Mouse (Mus musculus): Measurements from ENCODE around the gene Ap2s1. TPM values are rescaled to one million over a fixed set of nuclear protein-coding genes. Genes with fewer than 3 reads are reported as not detected.
"Not testable (repeated sequence)": the region's sequence is repeated elsewhere in the genome, so short reads cannot be mapped to it uniquely, and the experiment has no call there.

Ap2s1 gene
- polyA plus RNA-seq, 1 experiment from 2014 or later = 229 TPM

- not testable (repeated sequence) for ATAC-seq (ENCODE audit: insufficient read depth, low FRiP score); H3K9me3 ChIP-seq (replicated peaks; ENCODE audit: control insufficient read depth, low read length); H3K27me3 ChIP-seq (ENCODE audit: control insufficient read depth, insufficient read depth, low read length); H3K4me2 ChIP-seq (ENCODE audit: low read depth, low read length); H3K4me3 ChIP-seq (replicated peaks; ENCODE audit: low read length); H3K27ac ChIP-seq (ENCODE audit: low read length); H3K4me1 ChIP-seq (ENCODE audit: control insufficient read depth, insufficient read depth, low read length); H3K36me3 ChIP-seq (ENCODE audit: control insufficient read depth, insufficient read depth, low read length); H3K9ac ChIP-seq (ENCODE audit: low read length)
- WGBS = 23% methylated on average over 8 of the region's 8 CpGs
Observed at GRCm38 (mm10) chr7:16716456-16717152, 21.6 kb upstream of the Ap2s1 start.

- H3K9ac ChIP-seq (ENCODE audit: low read length) = no peak within 1 kb of the TSS
- ATAC-seq (ENCODE audit: insufficient read depth, low FRiP score) = no peak
- WGBS = 87% methylated on average over 2 of the region's 2 CpGs
- H3K9me3 ChIP-seq (replicated peaks; ENCODE audit: control insufficient read depth, low read length) = no peaks in the 10 kb centered on the region
- H3K36me3 ChIP-seq (ENCODE audit: control insufficient read depth, insufficient read depth, low read length) = no peaks in the 10 kb centered on the region
- no peak within 1 kb of the TSS for H3K4me2 ChIP-seq (ENCODE audit: low read depth, low read length)
- H3K27me3 ChIP-seq (ENCODE audit: control insufficient read depth, insufficient read depth, low read length) = no peaks in the 10 kb centered on the region
- H3K27ac ChIP-seq (ENCODE audit: low read length) = no peak within 1 kb of the TSS
- H3K4me3 ChIP-seq (replicated peaks; ENCODE audit: low read length) = no peak within 1 kb of the TSS
- no peaks in the 10 kb centered on the region; the same call in 1 of the 2 replicates for H3K4me1 ChIP-seq (ENCODE audit: control insufficient read depth, insufficient read depth, low read length)
Observed at GRCm38 (mm10) chr7:16721629-16722028, 16.6 kb upstream of the Ap2s1 start, which contains the start of gene Ceacam9. Gene Ceacam9 (plus strand): TSS chr7:16721929.

- ATAC-seq (ENCODE audit: insufficient read depth, low FRiP score); H3K4me2 ChIP-seq (ENCODE audit: low read depth, low read length); H3K27me3 ChIP-seq (ENCODE audit: control insufficient read depth, insufficient read depth, low read length); H3K9me3 ChIP-seq (replicated peaks; ENCODE audit: control insufficient read depth, low read length); H3K4me3 ChIP-seq (replicated peaks; ENCODE audit: low read length); H3K4me1 ChIP-seq (ENCODE audit: control insufficient read depth, insufficient read depth, low read length); H3K36me3 ChIP-seq (ENCODE audit: control insufficient read depth, insufficient read depth, low read length); H3K27ac ChIP-seq (ENCODE audit: low read length); H3K9ac ChIP-seq (ENCODE audit: low read length): not testable (repeated sequence)
- 56% methylated on average over 3 of the region's 3 CpGs for WGBS
Observed at GRCm38 (mm10) chr7:16722490-16722889, 15.7 kb upstream of the Ap2s1 start.

GRCm38 (mm10) chr7:16728596-16729348 is 9.4 kb upstream of the Ap2s1 start:
- Histone ChIP-seq H3K27ac (ENCODE audit: low read length) (no peak overlapping the region), H3K4me3 (replicated peaks; ENCODE audit: low read length) (0 out of 2 replicates have a peak overlapping the region, but pooled peaks have one; percentile 9), H3K36me3 (ENCODE audit: control insufficient read depth, insufficient read depth, low read length) (no peaks in the 10 kb centered on the region), H3K4me1 (ENCODE audit: control insufficient read depth, insufficient read depth, low read length) (peaks cover 7% of the 10 kb centered on the region; the same call in 1 of the 2 replicates), H3K27me3 (ENCODE audit: control insufficient read depth, insufficient read depth, low read length) (no peaks in the 10 kb centered on the region), H3K9me3 (replicated peaks; ENCODE audit: control insufficient read depth, low read length) (no peaks in the 10 kb centered on the region), H3K4me2 (ENCODE audit: low read depth, low read length) (peak overlapping the region; percentile 37; the same call in 1 of the 2 replicates), H3K9ac (ENCODE audit: low read length) (0 out of 2 replicates have a peak overlapping the region, but pooled peaks have one; percentile 42)
- 22% methylated on average over 14 of the region's 14 CpGs for WGBS
- no peak for ATAC-seq (ENCODE audit: insufficient read depth, low FRiP score)

GRCm38 (mm10) chr7:16729563-16729962 is 8.6 kb upstream of the Ap2s1 start:
- ATAC-seq (ENCODE audit: insufficient read depth, low FRiP score) = peak; percentile 56; the same call in 1 of the 2 replicates
- not testable (repeated sequence) for H3K9me3 ChIP-seq (replicated peaks; ENCODE audit: control insufficient read depth, low read length); H3K4me1 ChIP-seq (ENCODE audit: control insufficient read depth, insufficient read depth, low read length); H3K27me3 ChIP-seq (ENCODE audit: control insufficient read depth, insufficient read depth, low read length); H3K27ac ChIP-seq (ENCODE audit: low read length); H3K9ac ChIP-seq (ENCODE audit: low read length); H3K36me3 ChIP-seq (ENCODE audit: control insufficient read depth, insufficient read depth, low read length)
- 2% methylated on average over 7 of the region's 7 CpGs for WGBS
- Histone ChIP-seq H3K4me2 (ENCODE audit: low read depth, low read length) (peak overlapping the region; percentile 37), H3K4me3 (replicated peaks; ENCODE audit: low read length) (0 out of 2 replicates have a peak overlapping the region, but pooled peaks have one; percentile 9)

GRCm38 (mm10) chr7:16730791-16731190 is 7.4 kb upstream of the Ap2s1 start:
- no peak overlapping the region for H3K4me3 ChIP-seq (replicated peaks; ENCODE audit: low read length)
- H3K36me3 ChIP-seq (ENCODE audit: control insufficient read depth, insufficient read depth, low read length) = no peaks in the 10 kb centered on the region
- no peak overlapping the region for H3K4me2 ChIP-seq (ENCODE audit: low read depth, low read length)
- H3K27ac ChIP-seq (ENCODE audit: low read length) = no peak overlapping the region
- ATAC-seq (ENCODE audit: insufficient read depth, low FRiP score) = no peak
- no peak overlapping the region for H3K9ac ChIP-seq (ENCODE audit: low read length)
- 92% methylated on average over 5 of the region's 6 CpGs for WGBS
- H3K9me3 ChIP-seq (replicated peaks; ENCODE audit: control insufficient read depth, low read length) = no peaks in the 10 kb centered on the region
- H3K27me3 ChIP-seq (ENCODE audit: control insufficient read depth, insufficient read depth, low read length) = no peaks in the 10 kb centered on the region
- H3K4me1 ChIP-seq (ENCODE audit: control insufficient read depth, insufficient read depth, low read length) = peaks cover 7% of the 10 kb centered on the region; the same call in 1 of the 2 replicates

- 43% methylated on average over 7 of the region's 7 CpGs for WGBS
- ATAC-seq (ENCODE audit: insufficient read depth, low FRiP score) = no peak
- no peaks in the 10 kb centered on the region for H3K9me3 ChIP-seq (replicated peaks; ENCODE audit: control insufficient read depth, low read length)
- H3K4me1 ChIP-seq (ENCODE audit: control insufficient read depth, insufficient read depth, low read length) = peaks cover 7% of the 10 kb centered on the region; the same call in 1 of the 2 replicates
- H3K9ac ChIP-seq (ENCODE audit: low read length) = no peak overlapping the region
- H3K36me3 ChIP-seq (ENCODE audit: control insufficient read depth, insufficient read depth, low read length) = no peaks in the 10 kb centered on the region
- no peaks in the 10 kb centered on the region for H3K27me3 ChIP-seq (ENCODE audit: control insufficient read depth, insufficient read depth, low read length)
- H3K27ac ChIP-seq (ENCODE audit: low read length) = no peak overlapping the region
- no peak overlapping the region for H3K4me2 ChIP-seq (ENCODE audit: low read depth, low read length)
- H3K4me3 ChIP-seq (replicated peaks; ENCODE audit: low read length) = no peak overlapping the region
Observed at GRCm38 (mm10) chr7:16731893-16732422, 6.3 kb upstream of the Ap2s1 start.

GRCm38 (mm10) chr7:16737606-16738072 is 571 bp upstream of the Ap2s1 start:
- peak overlapping the region; percentile 93 for H3K4me3 ChIP-seq (replicated peaks; ENCODE audit: low read length)

More at GRCm38 (mm10) chr7:16737606-16738072, 571 bp upstream of the Ap2s1 start:
- Histone ChIP-seq H3K36me3 (ENCODE audit: control insufficient read depth, insufficient read depth, low read length) (no peaks in the 10 kb centered on the region), H3K9ac (ENCODE audit: low read length) (peak overlapping the region; percentile 4), H3K27ac (ENCODE audit: low read length) (no peak overlapping the region), H3K4me1 (ENCODE audit: control insufficient read depth, insufficient read depth, low read length) (peaks cover 13% of the 10 kb centered on the region), H3K9me3 (replicated peaks; ENCODE audit: control insufficient read depth, low read length) (no peaks in the 10 kb centered on the region), H3K4me2 (ENCODE audit: low read depth, low read length) (peak overlapping the region; percentile 40), H3K27me3 (ENCODE audit: control insufficient read depth, insufficient read depth, low read length) (no peaks in the 10 kb centered on the region)
- 39% methylated on average over 10 of the region's 10 CpGs for WGBS
- no peak for ATAC-seq (ENCODE audit: insufficient read depth, low FRiP score)
